Mouse (Mus musculus) T-helper 17 cell (primary cell): Measurements from ENCODE around the gene Cntrl.

Experiments used
- in situ Hi-C, 2 experiments: fragments of 300-600 bp; cut with MboI, MseI; formaldehyde crosslinking; loops; 1 replicate in 1 of 2; 2 replicates in 1 of 2; pipeline ENCODE4 v1.15.1; 2025; ENCODE audit warnings: high pct_unique_total_duplicates in 2 of 2

Cntrl gene

DNA sequence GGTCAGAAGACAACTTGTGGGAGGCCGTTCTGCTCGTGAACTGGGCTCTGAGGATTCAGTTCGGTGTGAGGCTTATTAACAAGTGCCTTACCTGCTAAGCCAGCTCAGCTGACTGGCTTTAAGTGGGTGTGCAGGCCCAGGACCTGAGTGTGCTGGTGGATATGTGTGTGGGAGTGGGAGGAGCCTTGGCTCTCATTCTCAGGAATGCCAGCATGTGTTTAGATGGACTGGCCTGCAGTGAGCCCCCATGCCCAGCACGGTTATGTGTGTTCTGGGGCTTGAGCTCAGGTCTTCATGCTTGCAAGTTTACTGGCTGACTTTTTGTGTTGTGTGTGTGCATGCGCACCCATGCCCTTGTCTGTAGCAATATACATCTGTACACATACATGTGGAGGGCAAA, 64.4 kb downstream of the Cntrl start:
- in situ Hi-C loops: loop anchor here in 1 of 2 experiments (10.0 kb wide), 1 partner anchor 469 kb away; no protein-coding TSS in a partner anchor

DNA sequence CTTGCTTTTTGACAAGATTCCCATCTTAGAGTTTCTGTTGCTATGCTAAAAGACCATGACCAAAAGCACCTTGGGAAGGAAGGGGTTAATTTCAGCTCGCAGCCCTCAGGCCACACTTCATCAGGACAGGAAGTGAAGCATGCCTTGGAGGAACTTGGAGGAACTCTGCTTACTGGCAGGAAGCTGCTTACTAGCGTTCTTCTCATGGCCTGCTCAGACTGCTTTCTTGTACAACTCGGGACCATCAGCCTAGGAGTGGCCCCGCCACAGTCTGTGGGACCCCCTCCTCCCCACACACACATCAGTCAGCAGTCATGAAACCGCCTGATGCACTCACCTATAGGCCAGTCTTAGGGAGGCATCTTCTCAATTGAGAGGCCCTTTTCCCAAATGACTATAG, 64.8 kb downstream of the Cntrl start:
- in situ Hi-C loops: loop anchor here in 1 of 2 experiments (10.0 kb wide), 1 partner anchor 469 kb away; no protein-coding TSS in a partner anchor

DNA sequence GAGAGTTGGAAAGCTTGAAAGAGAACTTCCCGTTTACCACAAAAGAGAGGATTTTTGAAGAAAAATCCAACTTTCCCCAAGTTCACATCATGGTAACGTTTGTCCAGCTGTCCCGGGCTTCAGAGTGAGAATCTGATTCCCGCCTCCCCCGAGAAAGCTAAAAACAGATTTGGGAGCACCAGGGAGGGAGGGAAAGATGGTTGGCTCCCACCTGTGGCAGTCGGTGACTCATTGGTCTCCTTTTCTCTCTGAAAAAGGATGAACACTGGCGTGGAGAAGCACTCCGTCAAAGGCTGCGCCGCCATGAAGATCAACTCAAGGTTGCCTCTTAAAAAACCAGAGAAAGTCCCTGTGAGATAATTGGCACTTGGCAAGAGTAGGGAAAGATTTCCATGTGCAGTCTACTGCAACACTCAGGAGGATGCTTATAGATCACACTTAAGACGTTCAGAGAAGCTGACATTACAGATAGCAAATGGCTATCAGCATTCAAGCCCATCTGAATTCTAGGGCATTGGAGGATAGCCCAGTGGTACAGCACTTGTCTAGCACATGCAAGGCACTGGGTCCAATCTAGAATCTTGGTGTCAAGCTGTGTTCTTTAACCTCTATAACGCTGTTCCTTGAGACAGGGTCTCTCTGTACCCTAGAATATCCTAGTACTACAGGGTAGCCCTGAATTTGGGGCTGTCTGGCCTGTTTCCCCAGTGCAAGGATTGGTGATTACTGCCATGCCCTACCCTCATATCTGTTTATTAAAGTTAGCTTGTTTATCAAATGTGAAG, 66.2 kb downstream of the Cntrl start:
- in situ Hi-C loops: loop anchor here in 1 of 2 experiments (10.0 kb wide), 1 partner anchor 471 kb away; no protein-coding TSS in a partner anchor

DNA sequence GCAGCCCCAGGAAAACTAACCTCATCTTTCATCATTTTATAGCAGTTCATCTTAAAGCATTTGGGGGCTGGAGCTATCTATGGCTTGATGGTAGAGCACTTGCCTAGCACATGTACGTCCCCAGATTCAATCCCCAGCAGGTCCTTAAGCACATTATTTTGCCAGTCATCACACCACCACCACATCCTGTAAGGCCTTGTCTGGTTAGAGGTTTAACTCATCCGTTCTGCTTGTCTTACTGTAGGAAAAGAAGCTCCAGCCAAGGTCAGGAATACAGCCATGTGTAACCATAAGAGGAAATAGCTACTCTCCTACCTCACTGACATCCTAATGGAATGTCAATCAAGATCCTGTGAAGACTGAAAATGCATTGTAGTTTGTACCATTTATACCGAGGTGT, 68.9 kb downstream of the Cntrl start:
- in situ Hi-C loops: loop anchor here in 1 of 2 experiments (10.0 kb wide), 1 partner anchor 473 kb away; no protein-coding TSS in a partner anchor

DNA sequence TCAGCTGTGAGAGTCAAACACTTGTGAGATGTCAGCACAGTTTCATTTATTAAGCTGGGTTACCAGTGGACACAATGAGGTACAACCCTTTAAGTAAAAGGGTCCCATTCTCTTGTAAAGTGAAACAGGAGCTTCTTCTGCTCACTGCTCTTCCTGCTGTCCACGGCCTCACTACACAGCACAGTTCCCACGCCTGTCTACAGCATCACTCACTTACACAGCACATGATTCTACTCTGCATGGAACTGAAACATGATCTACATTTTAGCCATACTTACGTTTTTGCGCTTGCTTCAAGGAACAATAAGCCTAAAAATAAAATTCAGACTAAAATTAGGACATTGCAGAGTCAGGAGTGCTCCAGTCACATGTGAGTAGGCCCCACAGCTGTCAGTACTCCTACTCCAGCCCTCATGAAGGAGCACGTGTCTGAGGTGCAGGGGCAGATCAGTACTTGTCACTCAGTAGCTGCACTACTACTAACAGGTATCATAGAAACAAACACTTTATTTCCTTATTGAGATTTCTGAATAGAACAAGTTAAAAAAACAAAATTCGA, 73.9 kb downstream of the Cntrl start:
- in situ Hi-C loops: no loop called here

DNA sequence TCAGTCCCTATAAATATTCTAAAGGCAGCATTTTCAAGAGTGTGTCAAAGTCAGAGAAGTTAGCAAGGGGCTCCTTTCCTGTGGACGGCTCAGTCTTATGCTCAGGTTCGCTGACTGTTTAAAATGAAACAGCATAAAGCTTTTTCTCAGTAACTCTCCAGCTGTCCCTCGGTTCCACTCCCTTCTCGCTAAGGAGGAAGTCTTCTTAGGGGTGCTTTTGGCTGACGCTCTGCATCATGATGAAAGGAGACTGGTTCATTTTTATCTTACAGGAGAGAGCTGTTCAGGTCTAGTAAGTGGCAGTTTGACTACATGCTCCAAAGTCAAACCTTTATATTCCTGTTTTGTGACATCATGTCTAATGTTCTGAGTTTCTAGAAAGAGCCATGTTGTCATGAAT, 79.6 kb downstream of the Cntrl start:
- in situ Hi-C loops: loop anchor here in 1 of 2 experiments (5.0 kb wide), 1 partner anchor 42 kb away; no protein-coding TSS in a partner anchor

DNA sequence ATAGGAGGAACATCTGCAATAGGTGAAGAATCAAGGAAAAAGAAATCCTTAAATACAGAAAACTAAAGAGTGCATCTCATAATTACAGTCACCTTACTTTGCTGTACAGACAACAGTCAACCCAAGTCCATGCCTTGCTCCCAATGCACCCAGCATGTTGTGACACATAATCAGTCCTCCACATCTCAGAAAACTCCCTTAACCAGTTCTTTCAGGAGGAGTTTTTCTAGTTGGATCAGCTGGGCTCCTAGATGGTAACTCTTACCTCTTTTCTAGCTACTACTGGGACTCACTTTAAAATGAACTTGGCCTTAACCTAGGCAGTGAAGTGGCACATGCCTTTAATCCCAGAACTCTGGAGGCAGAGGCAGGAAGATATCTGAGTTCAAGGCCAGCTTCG, 84.7 kb downstream of the Cntrl start:
- in situ Hi-C loops: no loop called here

DNA sequence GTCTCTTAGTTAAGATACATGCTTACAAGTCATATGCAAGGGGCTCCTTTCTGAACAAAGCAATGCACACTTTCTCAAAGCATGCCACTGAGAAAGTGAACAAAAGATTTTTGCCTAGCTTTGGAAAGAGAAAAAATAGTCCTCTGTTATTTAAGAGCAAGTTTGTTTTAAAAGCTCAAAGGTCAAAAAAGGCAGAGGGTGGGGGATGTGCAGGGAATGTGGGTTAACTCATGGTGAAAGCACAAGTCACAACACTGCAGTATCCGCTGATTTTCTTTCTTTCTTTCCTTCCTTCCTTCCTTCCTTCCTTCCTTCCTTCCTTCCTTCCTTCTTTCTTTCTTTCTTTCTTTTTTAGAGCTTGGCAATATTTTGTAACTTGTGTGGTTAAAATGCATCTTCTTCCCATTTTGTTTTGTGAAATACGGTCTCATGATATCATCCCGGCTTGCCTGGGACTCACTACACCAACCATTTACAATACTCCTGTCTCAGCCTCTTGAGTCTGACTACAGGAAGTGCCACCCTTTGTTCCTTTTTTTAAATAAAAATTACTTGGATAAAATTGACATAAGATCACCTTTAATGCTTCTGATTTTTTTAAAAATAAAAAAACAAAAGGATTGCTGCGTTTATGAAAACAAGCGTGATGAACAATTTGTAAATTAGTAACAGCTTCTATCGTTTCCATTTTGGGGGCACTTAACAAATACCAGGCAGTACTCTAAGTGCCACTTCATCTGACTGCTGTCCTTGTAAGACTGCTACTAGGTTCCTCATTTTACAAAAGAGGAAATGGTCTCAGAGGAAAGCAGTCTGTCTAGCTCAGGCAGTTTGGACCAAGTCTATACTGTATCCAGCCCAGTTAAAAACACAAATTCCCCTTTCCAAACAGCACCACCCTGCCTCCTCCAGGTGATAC, 86.6 kb downstream of the Cntrl start:
- in situ Hi-C loops: no loop called here

DNA sequence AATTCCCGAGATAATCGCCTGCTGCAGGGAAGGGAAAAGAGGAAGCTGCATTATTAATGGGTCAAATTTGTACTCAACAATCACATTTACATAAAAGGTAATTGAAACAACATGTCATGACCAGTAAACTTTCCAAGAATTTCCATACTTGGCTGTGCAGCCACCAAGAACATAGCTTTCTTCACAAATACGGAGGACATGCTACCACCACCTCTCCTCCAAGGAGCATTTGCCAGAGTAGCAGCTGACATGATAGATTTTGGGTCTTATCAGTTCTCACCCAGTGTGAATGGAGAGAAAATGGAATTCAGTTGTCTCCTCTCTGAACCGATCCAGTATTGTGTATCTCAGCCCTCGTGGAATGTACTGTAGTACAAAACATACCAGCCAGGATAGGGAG, 90.2 kb downstream of the Cntrl start:
- in situ Hi-C loops: no loop called here

DNA sequence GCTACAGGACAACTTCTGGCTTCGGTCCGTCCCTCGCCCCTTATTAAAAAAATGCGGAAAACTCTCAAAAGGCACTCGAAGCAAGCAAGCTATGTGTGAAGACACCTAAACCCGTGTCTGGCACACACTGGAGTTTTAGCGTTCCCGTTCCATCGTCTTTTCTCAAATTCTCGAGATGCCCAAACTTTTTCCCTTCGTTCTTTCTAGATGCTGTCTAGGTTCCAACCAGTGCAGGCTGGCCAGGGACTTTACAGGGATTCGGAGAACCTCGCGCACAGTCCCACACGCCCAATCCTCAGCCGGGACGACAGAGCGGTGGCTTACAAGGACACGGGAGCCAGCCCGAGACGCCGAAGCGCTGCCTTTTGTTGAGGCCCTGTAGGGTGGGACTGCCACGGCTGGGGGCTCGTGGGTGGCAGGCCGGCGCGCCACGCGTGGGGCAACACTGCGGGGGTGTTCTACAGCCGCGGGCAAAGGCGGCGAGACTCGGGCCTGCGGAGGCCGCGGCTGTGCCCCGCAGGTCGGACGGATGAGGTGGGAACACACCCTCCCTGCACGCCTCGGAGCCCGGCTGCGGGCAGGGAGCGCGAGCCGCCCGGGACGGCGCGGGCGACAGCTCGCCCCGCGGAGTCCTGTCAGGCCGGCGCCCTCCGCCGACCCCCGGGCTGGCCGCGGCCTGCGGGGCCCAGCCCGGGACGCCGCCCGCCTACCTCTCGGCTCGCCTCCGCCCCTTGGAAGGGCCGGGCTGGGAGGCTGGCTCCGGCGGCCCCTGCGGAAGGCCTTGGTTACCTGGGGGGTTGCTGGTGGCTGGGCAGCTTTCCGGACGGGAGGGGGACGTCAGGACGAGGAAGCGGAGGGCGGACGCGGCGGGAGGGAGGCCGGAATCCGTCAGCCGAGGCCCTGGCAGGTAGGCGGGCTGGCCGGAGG, 90.9 kb downstream of the Cntrl start:
- in situ Hi-C loops: no loop called here

DNA sequence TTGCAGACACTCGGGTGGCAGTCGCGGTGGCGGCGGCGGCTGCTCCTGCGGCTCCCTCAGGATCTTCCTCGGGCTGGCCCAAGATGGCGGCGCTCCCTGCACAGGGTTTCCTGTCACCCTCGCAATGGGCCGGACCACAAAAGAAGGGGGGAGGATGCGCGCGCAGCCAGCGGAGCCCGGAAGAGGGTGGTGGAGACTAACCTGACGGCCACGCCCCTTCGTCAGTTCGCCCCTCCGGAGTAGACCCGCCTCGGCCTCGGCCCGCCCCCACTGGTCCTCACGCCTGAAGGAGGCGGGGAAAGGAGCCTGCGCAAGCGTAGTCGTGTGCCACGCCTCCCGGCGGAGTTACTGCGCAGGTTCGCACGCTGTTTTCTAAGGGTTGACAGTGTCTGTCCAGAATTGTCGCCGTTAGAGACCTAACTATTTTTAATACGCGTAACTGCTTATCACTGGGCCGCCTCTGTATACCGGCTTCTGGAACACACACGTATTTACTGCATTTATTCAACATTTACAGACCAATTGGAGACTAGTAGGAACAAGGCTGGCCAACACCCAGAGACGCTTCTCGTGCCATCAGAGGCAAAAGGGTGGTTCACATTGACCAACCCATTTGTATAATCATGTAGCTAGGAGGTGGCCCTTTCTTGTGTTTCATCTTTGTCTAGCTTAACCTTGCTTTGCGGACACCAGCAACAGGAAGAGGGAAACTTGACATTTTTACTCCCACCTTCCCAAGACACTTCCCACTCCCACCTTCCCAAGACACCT, 91.8 kb downstream of the Cntrl start, which contains the start of gene Rab14:
Gene Rab14, minus strand, starts transcription at position 223 of the 771 bp plus-strand sequence.
- in situ Hi-C loops: no loop called here

DNA sequence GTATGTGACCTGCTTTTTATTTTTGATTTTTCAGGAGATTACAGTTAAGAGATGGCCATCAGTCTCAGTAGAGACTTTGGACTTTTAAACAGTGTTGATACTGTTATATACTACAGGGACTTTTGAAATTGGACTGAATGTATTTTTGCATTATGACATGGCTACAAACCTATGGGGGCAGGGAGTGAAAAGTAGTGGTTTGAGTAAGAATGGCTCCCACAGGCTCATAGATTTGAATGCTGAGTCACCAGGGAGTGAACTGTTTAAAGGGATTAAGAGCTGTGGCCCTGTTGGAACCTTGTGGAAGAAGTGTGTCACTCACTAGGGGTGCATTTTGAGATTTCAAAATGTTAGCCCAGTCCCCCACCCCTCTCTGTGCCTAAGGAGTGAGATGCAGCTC, 94.4 kb downstream of the Cntrl start:
- in situ Hi-C loops: no loop called here

DNA sequence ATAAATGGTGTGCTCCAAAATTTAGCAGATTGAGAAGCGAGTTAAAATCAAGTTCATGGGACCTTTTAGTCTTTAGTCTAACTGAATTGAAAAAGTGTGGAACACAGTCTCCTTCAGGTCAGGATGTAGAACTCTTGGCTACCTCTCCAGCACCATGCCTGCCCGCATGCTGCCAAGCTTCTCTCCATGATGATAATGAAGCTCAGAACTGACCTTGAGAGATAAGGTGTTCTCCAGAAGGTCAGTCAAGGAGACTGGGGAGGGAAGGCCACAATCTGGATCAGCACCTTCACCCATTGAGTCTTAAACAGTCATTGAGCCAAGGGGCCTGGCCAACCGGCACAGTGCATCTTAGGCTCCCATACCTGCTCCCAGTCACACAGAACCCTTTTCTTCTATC, 97.5 kb downstream of the Cntrl start:
- in situ Hi-C loops: no loop called here

DNA sequence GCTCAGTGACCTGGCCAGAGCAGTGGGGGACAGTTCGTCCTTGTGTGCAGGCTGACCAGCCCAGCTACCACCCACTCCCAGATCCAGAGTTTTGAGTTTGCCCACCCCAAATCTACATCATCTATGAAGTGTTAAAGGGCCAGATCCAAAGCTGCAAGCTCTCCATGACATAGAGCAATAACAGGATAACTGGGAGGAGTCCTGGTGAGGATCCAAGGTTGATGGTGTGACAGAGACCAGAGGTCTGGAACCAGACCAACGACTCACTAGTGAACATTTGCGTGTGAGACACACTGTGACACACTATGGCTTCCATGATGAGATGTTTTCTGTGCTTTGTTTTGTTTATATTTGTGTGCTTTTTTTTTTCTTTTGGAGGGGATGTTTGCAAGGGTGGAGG, 98.8 kb downstream of the Cntrl start:
- in situ Hi-C loops: no loop called here

DNA sequence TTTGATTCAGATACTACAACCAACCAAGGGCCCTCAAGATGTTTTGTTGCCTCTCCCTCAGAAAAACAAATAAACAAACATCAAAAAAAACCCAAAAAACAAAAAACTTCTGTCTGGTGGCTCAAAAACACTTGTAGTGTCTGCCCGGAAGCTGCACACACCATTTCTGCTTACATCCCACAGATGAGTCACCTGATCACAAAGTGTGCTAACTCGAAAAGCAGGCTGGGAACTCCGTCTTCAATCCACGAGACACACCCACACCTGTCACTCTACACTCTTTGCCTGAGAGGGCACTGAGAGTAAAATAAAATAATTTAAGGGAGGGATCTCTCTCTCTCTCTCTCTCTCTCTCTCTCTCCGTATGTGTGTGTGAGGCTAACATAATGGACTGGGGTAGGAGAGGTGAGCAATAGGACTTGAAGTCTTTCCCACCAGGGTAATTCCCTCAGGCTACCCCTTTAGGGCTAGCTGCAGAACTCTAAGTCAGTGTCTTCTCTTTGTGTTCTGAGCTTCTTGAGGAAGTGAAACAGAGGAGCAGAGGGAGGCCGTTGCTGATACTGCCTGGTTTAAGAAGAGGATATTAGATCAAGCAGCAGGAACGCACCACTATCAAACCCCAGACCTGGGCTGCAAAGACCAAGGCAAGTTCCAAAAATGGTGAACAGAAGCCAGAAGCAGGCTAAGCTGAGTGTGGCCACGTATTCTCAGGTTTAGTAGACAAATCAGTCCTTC, 99.8 kb downstream of the Cntrl start:
- in situ Hi-C loops: no loop called here

DNA sequence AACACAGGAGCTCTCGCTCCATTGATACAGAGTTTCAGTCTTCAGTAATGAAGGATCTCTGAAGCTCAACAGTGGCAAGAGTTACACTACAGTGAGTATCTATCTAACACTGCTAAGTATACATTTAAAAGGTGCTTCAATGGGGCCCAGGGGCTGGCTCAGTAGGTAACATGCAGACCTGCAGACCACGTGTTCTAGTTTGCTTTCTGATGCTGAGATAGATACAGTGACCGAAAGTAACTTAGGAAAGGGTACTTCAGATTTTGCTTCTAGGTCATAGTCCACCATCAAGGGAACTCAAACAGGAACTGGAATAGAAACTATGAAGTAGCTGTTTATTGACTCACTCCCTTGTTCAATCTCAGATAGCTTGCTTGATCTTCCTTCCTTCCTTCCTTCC, 102.4 kb downstream of the Cntrl start:
- in situ Hi-C loops: loop anchor here (5.0 kb wide), 2 partner anchors 51 to 56 kb away; no protein-coding TSS in a partner anchor

DNA sequence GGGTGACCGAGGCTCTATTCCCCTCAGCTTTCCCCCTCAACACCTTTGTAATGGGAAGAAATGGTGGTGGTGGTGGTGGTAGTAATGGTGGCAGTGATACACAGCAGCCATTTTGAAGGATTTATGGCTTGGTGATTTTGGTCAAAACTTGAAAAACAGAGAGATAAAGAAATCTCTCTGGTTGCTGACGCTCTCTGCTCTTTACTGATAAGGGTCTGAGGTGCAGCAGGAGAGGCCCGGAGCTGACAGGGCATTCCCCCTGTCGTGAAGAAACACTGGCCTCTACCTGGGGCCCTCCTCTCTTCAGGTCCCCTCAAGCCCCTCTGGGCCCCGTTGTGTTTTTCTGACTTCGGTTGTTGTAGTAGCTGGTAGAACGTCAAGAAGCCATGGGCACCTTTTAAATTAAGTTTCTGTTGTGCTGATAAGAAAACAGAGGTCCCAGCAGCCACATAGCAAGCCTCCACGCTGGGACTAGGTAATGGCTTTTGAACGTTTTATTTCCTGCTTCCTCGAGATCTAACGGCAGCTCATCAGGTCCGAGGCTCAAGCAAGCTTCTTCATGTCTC, 104.1 kb downstream of the Cntrl start:
- in situ Hi-C loops: loop anchor here (5.0 kb wide), 2 partner anchors 49 to 54 kb away; no protein-coding TSS in a partner anchor

DNA sequence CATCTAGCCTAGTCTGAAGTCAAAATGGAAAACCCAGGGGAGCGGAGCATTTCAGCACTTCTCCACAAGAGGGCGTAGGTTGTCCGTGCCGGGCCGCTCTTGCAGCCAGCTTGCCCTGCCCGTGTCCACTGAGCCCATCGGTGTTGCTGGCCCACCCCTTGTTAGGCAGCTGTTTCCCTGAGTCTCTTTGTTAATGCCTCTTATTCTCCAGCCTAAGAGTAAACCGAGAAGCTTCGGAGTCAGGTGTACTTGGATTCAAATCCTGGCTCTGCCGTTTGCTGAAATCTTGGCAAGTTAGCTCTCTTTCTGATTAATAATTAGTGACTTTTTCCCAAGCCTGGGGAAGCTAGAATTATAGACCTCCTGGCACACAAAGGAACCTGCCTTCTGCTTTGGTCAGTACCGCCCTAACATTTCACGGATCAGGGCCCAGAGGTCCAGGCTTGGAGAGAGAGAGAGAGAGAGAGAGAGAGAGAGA, 105.6 kb downstream of the Cntrl start:
- in situ Hi-C loops: loop anchor here (5.0 kb wide), 2 partner anchors 47 to 52 kb away; no protein-coding TSS in a partner anchor

DNA sequence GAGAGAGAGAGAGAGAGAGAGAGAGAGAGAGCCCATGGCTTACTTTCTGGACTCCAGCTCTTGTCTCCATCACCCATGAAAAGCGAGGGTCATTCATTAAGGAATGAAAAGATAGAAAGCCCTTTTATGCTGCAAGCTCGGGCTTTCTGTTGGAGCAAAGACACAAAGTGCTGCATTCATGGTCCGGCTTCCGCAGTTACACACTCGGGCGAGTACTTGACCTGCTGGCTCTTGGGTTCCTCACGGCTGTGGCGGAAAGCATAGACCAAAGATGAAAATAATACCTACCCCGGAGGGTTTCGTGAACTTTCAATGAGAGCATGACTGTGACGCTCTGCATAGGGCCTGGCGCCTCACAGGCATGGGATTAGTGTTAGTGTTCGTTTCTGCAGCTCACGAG, 106.1 kb downstream of the Cntrl start:
- in situ Hi-C loops: no loop called here
